Mouse (Mus musculus): Measurements from ENCODE around the gene Nutm1. TPM values are rescaled to one million over a fixed set of nuclear protein-coding genes. Genes with fewer than 3 reads are reported as not detected.

Gene Nutm1
- total RNA-seq, 1 experiment from 2014 or later = not detected

DNA sequence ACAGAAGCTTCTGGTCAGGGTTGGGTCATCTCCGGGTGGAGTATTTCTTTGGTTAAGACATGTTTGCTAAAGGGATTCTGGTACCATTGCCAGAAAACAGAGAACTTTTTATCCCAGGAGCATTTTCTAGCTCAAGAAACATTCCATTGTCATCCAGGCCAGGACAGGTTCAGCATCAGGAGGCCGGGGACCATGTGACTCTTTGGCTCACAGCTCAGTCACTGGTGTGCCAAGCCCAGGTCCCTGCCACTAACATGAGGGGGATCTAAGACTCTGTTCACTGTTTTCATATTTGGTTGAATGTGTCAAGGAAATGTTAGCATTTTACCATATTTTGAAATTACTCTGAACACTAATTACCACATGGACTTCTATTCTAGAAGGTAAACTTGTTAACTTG lies 48.4 kb downstream of the Nutm1 start:
- ATAC-seq (replicated peaks; ENCODE audit: low read depth, poor library complexity, severe bottlenecking) = no peak

DNA sequence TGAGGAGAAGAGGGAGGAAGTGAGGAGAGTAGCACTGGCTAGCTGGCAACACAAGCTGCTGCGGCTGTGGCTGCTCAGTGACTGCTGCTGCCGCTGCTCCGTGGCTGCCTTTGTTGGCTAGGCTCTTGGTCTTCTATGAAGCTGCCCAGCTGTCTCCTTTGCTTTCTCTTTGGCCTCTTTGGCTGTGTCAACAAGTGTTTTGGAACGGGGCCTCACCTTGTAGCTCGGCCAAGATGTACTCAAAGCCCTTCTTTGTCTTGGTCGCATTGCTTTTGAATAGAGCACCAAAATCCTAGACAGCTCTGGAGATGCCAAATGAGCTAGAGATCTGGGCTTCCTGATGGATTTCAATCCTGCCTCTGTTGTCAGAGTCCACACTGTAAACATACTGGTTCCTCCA lies 48.9 kb downstream of the Nutm1 start:
- no peak for ATAC-seq (replicated peaks; ENCODE audit: low read depth, poor library complexity, severe bottlenecking)

GRCm38 (mm10) chr2:112203056-112203455 lies 56.0 kb downstream of the Nutm1 start:
- ATAC-seq (replicated peaks; ENCODE audit: low read depth, poor library complexity, severe bottlenecking) = no peak

Other genes with a start within 250 kb of the Nutm1 start
- gene Olfr1310, start 246.6 kb downstream of the Nutm1 start, total RNA-seq (2017) = not detected in 2 replicates
- gene Olfr1311, start 234.9 kb downstream of the Nutm1 start, total RNA-seq (2017) = not detected in 2 replicates
- gene Olfr1312, start 209.1 kb downstream of the Nutm1 start, total RNA-seq (2017) = not detected in 2 replicates
- not detected in 2 replicates for gene Olfr1313, start 181.4 kb downstream of the Nutm1 start, total RNA-seq (2017)
- not detected in 2 replicates for gene Olfr1314, start 162.5 kb downstream of the Nutm1 start, total RNA-seq (2017)
- not detected in 2 replicates for gene Olfr1315-ps1, start 143.9 kb downstream of the Nutm1 start, total RNA-seq (2017)
- gene Olfr1316, start 124.3 kb downstream of the Nutm1 start, total RNA-seq (2017) = not detected in 2 replicates
- not detected in 2 replicates for gene Olfr1317, start 119.0 kb downstream of the Nutm1 start, total RNA-seq (2017)
- gene Olfr1318, start 105.1 kb downstream of the Nutm1 start, total RNA-seq (2017) = not detected in 2 replicates
- 3.1 and 13.2 TPM in 2 replicates for gene Lpcat4, start 19.8 kb downstream of the Nutm1 start, total RNA-seq (2017)
- gene Nop10, start 2.6 kb upstream of the Nutm1 start, total RNA-seq (2017) = 132 and 136 TPM in 2 replicates
- 68.2 and 85.0 TPM in 2 replicates for gene Slc12a6, start 6.5 kb upstream of the Nutm1 start, total RNA-seq (2017)
- not detected in 2 replicates for gene Gm21985, start 7.0 kb upstream of the Nutm1 start, total RNA-seq (2017)
- 67.7 and 81.2 TPM in 2 replicates for gene Emc4, start 108.7 kb upstream of the Nutm1 start, total RNA-seq (2017)
- 22.4 and 22.9 TPM in 2 replicates for gene Katnbl1, start 119.9 kb upstream of the Nutm1 start, total RNA-seq (2017)
- gene Emc7, start 195.7 kb upstream of the Nutm1 start, total RNA-seq (2017) = 8.8 and 13.7 TPM in 2 replicates
- gene Chrm5, start 221.5 kb upstream of the Nutm1 start, total RNA-seq (2017) = not detected in 2 replicates
- gene Aven, start 233.7 kb upstream of the Nutm1 start, total RNA-seq (2017) = 31.7 and 35.2 TPM in 2 replicates

Measured in common myeloid progenitor, adult 5-6 weeks (primary cell).